Mouse (Mus musculus): ENCODE measurements around the gene Col4a6. TPM values are rescaled to one million over a fixed set of nuclear protein-coding genes. Genes with fewer than 3 reads are reported as not detected.

Gene Col4a6
- total RNA-seq (2023): 0.12 TPM

DNA sequence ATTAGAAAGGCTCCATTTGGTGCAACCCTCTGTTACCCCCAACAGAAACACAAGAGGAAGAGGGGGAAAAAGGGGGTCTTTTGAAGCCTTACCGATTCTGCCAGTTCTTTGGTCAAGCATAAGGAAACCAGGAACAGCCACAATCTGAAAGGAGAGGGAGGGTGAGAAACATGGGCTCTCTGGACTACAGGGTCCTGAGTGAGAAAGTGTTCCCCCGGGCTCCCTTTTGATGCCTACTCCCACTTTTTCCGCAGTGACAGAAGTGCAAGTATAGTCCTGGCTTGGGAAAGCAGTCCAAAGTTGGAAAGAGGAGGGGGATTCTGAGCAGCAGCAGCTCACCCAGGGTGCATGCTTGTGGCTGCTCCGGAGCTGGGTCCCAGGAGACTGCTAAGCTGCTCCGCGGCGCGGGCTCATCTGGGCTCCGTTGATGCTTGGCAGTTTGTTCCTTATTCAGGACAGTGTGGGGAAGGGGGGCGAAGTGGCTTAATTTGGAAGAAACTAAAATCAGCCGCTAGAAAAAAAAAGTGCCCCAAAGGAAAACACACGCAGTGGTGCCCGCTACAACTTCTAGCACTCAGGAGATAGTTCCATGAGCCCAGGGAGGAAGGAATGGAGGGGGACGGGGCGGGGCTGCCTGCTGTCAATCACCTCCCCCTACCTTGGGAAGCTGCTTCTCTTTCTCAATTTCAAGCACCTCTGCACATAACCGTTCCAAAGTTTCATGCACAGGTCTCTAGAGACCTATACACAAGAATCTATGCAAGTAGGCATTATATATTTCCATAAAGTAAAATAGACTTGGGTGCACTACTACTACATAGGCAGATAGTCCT is at the start of gene Col4a6:
TSS of gene Col4a6 (minus strand) at position 607 of the 833 bp plus-strand sequence.

GRCm38 (mm10) chrX:141475110-141475509 is 1.2 kb upstream of the Col4a6 start, which contains the start of gene Col4a5:
Gene Col4a5, plus strand, starts transcription at chrX:141475385.

Other genes starting within 250 kb of the Col4a6 start
- 0.47 TPM for gene Col4a5, start 1.3 kb upstream of the Col4a6 start, total RNA-seq (2023)

Measured in CD4-positive naive resting alpha-beta T cell, adult 57 days (primary cell).